Mouse (Mus musculus): ENCODE measurements around the gene Kat5. TPM values are rescaled to one million over a fixed set of nuclear protein-coding genes. Genes with fewer than 3 reads are reported as not detected.

Kat5 gene
- total and polyA plus RNA-seq, 3 experiments = 40.1 to 106 (median 81.9) TPM

DNA sequence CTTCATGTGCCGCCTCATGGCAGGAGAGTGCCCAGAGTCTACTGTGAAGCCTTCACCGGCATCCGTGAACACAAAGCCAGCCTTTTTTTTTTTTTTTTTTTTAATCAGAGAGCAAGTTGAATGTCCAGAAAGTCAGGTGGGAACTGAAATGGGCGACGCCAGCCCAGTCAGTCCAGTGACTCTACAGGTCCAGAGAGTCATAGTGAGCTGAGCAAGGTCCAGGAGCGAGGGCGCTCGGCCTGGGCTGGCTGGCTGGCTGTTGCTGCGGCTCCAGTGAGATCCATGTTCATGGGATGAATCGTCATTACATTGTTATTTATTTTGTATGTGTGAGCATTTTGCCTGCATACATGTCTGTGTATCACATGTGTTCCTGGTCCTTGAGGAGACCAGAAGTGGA lies 47.3 kb downstream of the Kat5 start:
- TF ChIP-seq GATA1 (IDR thresholded peaks at IDR 0.05; ENCODE audit: borderline replicate concordance, low read length) = no peak
- no peak for TF ChIP-seq GATA2 (IDR thresholded peaks at IDR 0.05; ENCODE audit: borderline replicate concordance, low read depth, low read length)
- H3K27me3 ChIP-seq (ENCODE audit: insufficient read depth, low read length) = peaks cover 52% of the 10 kb centered on the region

DNA sequence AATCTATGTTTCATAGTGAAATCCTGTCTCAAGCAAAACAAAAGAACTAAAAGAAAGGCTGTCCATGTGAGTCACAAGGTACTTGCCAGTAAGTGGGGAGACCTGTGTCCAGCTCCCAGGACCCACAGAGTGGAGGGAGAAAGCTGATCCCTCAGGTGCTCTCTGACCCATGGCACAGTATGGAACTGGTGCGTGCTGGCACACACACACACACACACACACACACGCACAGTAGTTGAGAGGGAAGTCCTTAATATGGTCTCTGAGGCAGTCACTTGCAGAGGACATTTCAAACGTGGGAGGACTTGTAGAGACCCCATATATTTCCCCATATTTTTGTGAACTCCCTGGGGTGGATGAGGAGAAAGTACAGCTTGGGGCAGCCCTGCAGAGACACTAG lies 48.2 kb downstream of the Kat5 start:
- H3K9me3 ChIP-seq (replicated peaks) = peaks cover 15% of the 10 kb centered on the region
- H3K4me3 ChIP-seq (ENCODE audit: low read depth, low read length) = no peak overlapping the region
- peaks cover 11% of the 10 kb centered on the region for H3K4me1 ChIP-seq (ENCODE audit: insufficient read depth, low read depth, low read length)
- peaks cover 60% of the 10 kb centered on the region for H3K27me3 ChIP-seq (ENCODE audit: insufficient read depth, low read length)
- no peaks in the 10 kb centered on the region for H3K36me3 ChIP-seq (replicated peaks)
- TF ChIP-seq GATA1 (IDR thresholded peaks at IDR 0.05; ENCODE audit: borderline replicate concordance, low read length) (no peak), POLR2AphosphoS5 (IDR thresholded peaks at IDR 0.05; ENCODE audit: insufficient replicate concordance, low read depth, low read length) (no peak), GATA2 (IDR thresholded peaks at IDR 0.05; ENCODE audit: borderline replicate concordance, low read depth, low read length) (no peak), TAL1 (conservative IDR thresholded peaks at IDR 0.05; ENCODE audit: low read depth, low read length) (no peak), CTCF (IDR thresholded peaks at IDR 0.05; ENCODE audit: low read depth, low read length) (no peak)
- no peak for DNase-seq (ENCODE audit: low spot score)
- ATAC-seq (ENCODE audit: extremely low read depth, insufficient number of reproducible peaks, low FRiP score, poor library complexity, severe bottlenecking) = no peak

More for the DNA sequence above, 47.3 kb downstream of the Kat5 start:
- Histone ChIP-seq H3K4me1 (ENCODE audit: insufficient read depth, low read depth, low read length) (peaks cover 16% of the 10 kb centered on the region), H3K36me3 (replicated peaks) (no peaks in the 10 kb centered on the region), H3K9me3 (replicated peaks) (peaks cover 15% of the 10 kb centered on the region), H3K4me3 (ENCODE audit: low read depth, low read length) (no peak overlapping the region)
- ATAC-seq (ENCODE audit: extremely low read depth, insufficient number of reproducible peaks, low FRiP score, poor library complexity, severe bottlenecking) (no peak), DNase-seq (ENCODE audit: low spot score) (no peak)

DNA sequence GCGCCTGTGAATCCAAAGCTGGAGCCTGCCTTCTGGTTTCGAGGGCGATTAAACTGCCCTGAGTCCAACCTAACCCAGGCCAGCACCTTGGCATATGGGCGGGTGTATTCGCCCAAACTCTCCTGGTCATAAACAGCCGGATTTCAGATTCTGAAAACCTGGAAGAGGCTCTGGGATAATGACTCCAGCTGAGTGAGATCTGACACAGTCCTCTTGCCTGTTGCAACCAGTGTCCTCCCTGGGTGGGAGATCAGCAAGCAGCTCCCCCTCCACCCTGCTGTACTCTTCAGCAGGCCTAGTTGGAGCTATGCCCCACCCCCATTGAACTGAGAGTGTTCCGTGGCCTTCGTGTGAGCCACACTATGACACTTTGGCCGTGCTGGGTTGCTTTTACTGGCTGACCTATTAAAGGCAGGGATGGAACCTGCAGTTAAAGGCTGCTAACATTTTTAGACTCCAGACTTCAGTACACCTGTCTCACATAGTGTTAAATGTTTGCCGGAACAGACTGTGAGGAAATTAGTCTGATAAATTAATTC lies 48.7 kb downstream of the Kat5 start:
- Histone ChIP-seq H3K36me3 (replicated peaks) (no peaks in the 10 kb centered on the region), H3K9me3 (replicated peaks) (peaks cover 15% of the 10 kb centered on the region), H3K27me3 (ENCODE audit: insufficient read depth, low read length) (peaks cover 65% of the 10 kb centered on the region), H3K4me1 (ENCODE audit: insufficient read depth, low read depth, low read length) (peaks cover 5% of the 10 kb centered on the region), H3K4me3 (ENCODE audit: low read depth, low read length) (no peak overlapping the region)
- DNase-seq (ENCODE audit: low spot score) (no peak), ATAC-seq (ENCODE audit: extremely low read depth, insufficient number of reproducible peaks, low FRiP score, poor library complexity, severe bottlenecking) (no peak)
- no peak for TF ChIP-seq TAL1 (conservative IDR thresholded peaks at IDR 0.05; ENCODE audit: low read depth, low read length)
- no peak for TF ChIP-seq GATA2 (IDR thresholded peaks at IDR 0.05; ENCODE audit: borderline replicate concordance, low read depth, low read length)
- TF ChIP-seq CTCF (IDR thresholded peaks at IDR 0.05; ENCODE audit: low read depth, low read length) = no peak
- TF ChIP-seq GATA1 (IDR thresholded peaks at IDR 0.05; ENCODE audit: borderline replicate concordance, low read length) = no peak
- TF ChIP-seq POLR2AphosphoS5 (IDR thresholded peaks at IDR 0.05; ENCODE audit: insufficient replicate concordance, low read depth, low read length) = no peak

DNA sequence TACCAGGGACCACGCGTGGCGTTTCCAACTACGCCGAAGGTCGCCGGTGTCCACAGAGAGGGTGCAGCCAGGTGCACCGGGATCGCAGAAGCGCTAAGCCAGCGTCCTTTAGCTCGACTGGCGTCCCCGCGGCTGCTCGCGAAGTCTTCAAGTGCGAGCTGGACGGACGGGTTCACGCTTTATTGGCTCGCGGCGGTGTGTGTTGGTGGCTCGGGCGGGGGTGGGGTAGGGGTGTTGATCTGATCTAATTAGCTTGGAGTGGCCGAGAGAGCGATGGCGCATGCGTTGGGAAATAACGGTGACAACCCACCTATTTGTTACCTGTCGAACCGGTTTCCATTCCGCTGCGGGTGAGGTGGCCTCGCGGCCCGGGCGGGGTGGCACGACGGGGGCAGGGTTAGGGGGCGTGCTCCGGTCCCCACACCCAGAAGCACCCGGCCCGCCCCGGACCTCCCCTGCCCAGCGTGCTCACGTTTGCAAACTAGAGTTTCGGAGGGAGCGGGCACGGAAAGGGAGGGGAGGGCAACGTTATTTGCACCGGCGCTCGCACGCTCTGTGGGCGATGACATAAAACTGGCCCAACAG lies 49.5 kb downstream of the Kat5 start, which contains the start of gene Ovol1:
TSS of gene Ovol1 (minus strand) at position 190 of the 585 bp plus-strand sequence.
- H3K4me3 ChIP-seq (ENCODE audit: low read depth, low read length) = no peak within 1 kb of the TSS; the same call in 1 of the 2 replicates
- H3K27me3 ChIP-seq (ENCODE audit: insufficient read depth, low read length) = peaks cover 65% of the 10 kb centered on the region
- H3K4me1 ChIP-seq (ENCODE audit: insufficient read depth, low read depth, low read length) = no peaks in the 10 kb centered on the region
- DNase-seq (ENCODE audit: low spot score) = no peak
- peaks cover 15% of the 10 kb centered on the region for H3K9me3 ChIP-seq (replicated peaks)
- TF ChIP-seq POLR2AphosphoS5 (IDR thresholded peaks at IDR 0.05; ENCODE audit: insufficient replicate concordance, low read depth, low read length) = no peak
- TF ChIP-seq GATA2 (IDR thresholded peaks at IDR 0.05; ENCODE audit: borderline replicate concordance, low read depth, low read length) = no peak
- TF ChIP-seq GATA1 (IDR thresholded peaks at IDR 0.05; ENCODE audit: borderline replicate concordance, low read length) = no peak
- no peak for TF ChIP-seq TAL1 (conservative IDR thresholded peaks at IDR 0.05; ENCODE audit: low read depth, low read length)
- TF ChIP-seq CTCF (IDR thresholded peaks at IDR 0.05; ENCODE audit: low read depth, low read length) = no peak
- ATAC-seq (ENCODE audit: extremely low read depth, insufficient number of reproducible peaks, low FRiP score, poor library complexity, severe bottlenecking) = no peak
- H3K36me3 ChIP-seq (replicated peaks) = no peaks in the 10 kb centered on the region

DNA sequence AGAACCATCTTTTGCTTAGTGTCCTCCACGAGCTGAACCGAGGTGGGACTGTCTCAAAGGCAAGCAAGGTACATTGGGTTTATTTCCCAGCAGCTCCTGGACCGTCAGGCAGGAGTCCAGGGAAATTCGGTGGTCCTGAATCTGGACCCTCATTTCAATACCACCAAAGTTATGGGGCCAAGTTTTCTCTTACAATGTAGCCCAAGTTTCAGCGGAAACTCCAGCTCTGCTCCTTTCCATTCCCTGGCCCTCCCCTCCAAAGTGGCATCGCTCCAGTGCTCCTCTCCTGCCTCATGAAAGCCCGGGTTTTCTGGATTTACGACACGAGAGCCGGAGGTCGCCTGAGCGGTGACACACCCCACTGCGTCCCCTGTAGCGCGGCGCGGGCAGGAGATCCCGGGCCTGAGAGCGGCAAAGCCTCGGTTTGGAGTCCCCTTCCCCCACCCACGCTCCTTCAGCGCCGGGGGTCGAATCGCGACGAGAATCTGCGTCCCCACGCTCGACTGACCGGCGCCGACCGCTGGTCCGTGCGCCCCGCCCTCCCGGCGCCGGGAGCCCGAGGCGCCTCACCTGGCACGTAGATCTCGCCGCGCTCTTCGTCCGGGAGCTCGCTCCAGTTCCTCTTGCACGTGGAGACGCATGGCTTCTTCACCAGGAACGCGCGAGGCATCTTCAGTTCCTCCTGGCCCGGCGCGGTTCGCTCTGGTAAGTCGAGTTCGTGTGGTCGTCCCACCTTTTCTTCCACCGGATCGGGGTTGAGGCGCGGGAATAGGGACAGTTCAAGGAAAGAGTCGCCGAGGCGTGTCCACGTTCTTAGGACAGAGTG lies 50.2 kb downstream of the Kat5 start:
- TF ChIP-seq CTCF (IDR thresholded peaks at IDR 0.05; ENCODE audit: low read depth, low read length) (no peak), GATA2 (IDR thresholded peaks at IDR 0.05; ENCODE audit: borderline replicate concordance, low read depth, low read length) (no peak), GATA1 (IDR thresholded peaks at IDR 0.05; ENCODE audit: borderline replicate concordance, low read length) (no peak), POLR2AphosphoS5 (IDR thresholded peaks at IDR 0.05; ENCODE audit: insufficient replicate concordance, low read depth, low read length) (no peak), TAL1 (conservative IDR thresholded peaks at IDR 0.05; ENCODE audit: low read depth, low read length) (no peak)
- no peak overlapping the region; the same call in 1 of the 2 replicates for H3K4me3 ChIP-seq (ENCODE audit: low read depth, low read length)
- no peaks in the 10 kb centered on the region for H3K36me3 ChIP-seq (replicated peaks)
- DNase-seq (ENCODE audit: low spot score) = no peak
- peaks cover 71% of the 10 kb centered on the region for H3K27me3 ChIP-seq (ENCODE audit: insufficient read depth, low read length)
- H3K9me3 ChIP-seq (replicated peaks) = peaks cover 15% of the 10 kb centered on the region
- ATAC-seq (ENCODE audit: extremely low read depth, insufficient number of reproducible peaks, low FRiP score, poor library complexity, severe bottlenecking) = no peak
- no peaks in the 10 kb centered on the region for H3K4me1 ChIP-seq (ENCODE audit: insufficient read depth, low read depth, low read length)

DNA sequence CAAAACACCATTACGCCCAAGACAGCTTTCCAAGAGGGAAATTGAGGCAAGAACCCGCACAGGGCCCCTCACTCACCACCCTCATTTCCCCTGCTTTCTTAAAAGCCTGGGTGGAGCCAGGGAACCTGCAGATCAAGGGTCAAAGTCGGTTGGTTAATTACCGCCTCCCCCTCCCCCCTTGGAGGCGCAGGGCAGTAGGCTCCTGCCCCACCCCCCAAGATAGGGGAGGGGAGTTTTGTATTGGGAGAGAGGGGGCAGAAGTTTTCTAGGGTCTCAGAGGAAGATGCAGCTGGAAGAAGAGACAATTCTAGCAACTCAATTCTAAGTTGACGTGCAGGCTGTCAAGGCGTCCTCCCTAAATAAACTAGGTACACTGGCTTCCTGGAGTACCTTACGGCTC lies 50.8 kb downstream of the Kat5 start:
- Histone ChIP-seq H3K36me3 (replicated peaks) (no peaks in the 10 kb centered on the region), H3K4me3 (ENCODE audit: low read depth, low read length) (no peak overlapping the region), H3K9me3 (replicated peaks) (peaks cover 15% of the 10 kb centered on the region), H3K27me3 (ENCODE audit: insufficient read depth, low read length) (peaks cover 69% of the 10 kb centered on the region), H3K4me1 (ENCODE audit: insufficient read depth, low read depth, low read length) (no peaks in the 10 kb centered on the region)
- no peak for TF ChIP-seq GATA2 (IDR thresholded peaks at IDR 0.05; ENCODE audit: borderline replicate concordance, low read depth, low read length)
- no peak for TF ChIP-seq CTCF (IDR thresholded peaks at IDR 0.05; ENCODE audit: low read depth, low read length)
- TF ChIP-seq GATA1 (IDR thresholded peaks at IDR 0.05; ENCODE audit: borderline replicate concordance, low read length) = no peak
- TF ChIP-seq TAL1 (conservative IDR thresholded peaks at IDR 0.05; ENCODE audit: low read depth, low read length) = no peak
- DNase-seq (ENCODE audit: low spot score) = no peak
- no peak for ATAC-seq (ENCODE audit: extremely low read depth, insufficient number of reproducible peaks, low FRiP score, poor library complexity, severe bottlenecking)
